18 mouse cellular contexts compared by ENCODE assay signal in genomic region chr2:75072471-75072870, GRCm38 (mm10).
DNase-seq lines count a peak whose midpoint lies in the region; ATAC-seq and TF ChIP-seq lines count a peak whose summit lies in the region.
"Had no signal": no experiment of that assay in that cellular context is flagged by ENCODE, and none has a peak within 500 bp of the region (broad histone marks: within the 10 kb centered on the region; RNA-seq: fewer than 3 reads in every experiment).

No protein-coding gene starts in this region.

- no peak overlapping the region for H3K9ac ChIP-seq in forebrain, embryonic 14.5 days (ENCODE audit: low read length)
- no peak overlapping the region for H3K9ac ChIP-seq in forebrain, embryonic 13.5 days
- no peak overlapping the region for H3K9ac ChIP-seq in kidney, embryonic 14.5 days (ENCODE audit: low read depth, low read length)
- H3K9ac ChIP-seq: embryonic facial prominence, embryonic 15.5 days; liver, embryonic 12.5 days; midbrain, embryonic 12.5 days had no signal

- H3K4me1 ChIP-seq in forebrain, embryonic 14.5 days (ENCODE audit: control insufficient read depth, insufficient read depth, low read length), result peaks cover 10% of the 10 kb centered on the region
- peaks cover 27% of the 10 kb centered on the region for H3K4me1 ChIP-seq in forebrain, embryonic 13.5 days
- 0 out of 2 replicates have a peak, but pooled peaks cover 4% of the 10 kb centered on the region for H3K4me1 ChIP-seq in kidney, embryonic 14.5 days (ENCODE audit: control insufficient read depth, insufficient read depth, low read length)
- H3K4me1 ChIP-seq in kidney, adult 2 months (ENCODE audit: control insufficient read depth, insufficient read depth, low read length), result no peaks in the 10 kb centered on the region
- H3K4me1 ChIP-seq in spleen, adult 2 months (ENCODE audit: control insufficient read depth, insufficient read depth, insufficient read length), result no peaks in the 10 kb centered on the region
- H3K4me1 ChIP-seq: liver, embryonic 12.5 days had no signal

- no peak for TF ChIP-seq CTCF in kidney, adult 2 months (conservative IDR thresholded peaks at IDR 0.05; ENCODE audit: insufficient read depth, insufficient read length, low read depth, low read length)
- no peak for TF ChIP-seq CTCF in spleen, adult 2 months (IDR thresholded peaks at IDR 0.05; ENCODE audit: extremely low read depth, insufficient read depth, insufficient read length, insufficient replicate concordance)

- 35% methylated on average over 8 of the region's 8 CpGs for WGBS in forebrain, embryonic 14.5 days
- WGBS in forebrain, embryonic 13.5 days, result 35% methylated on average over 8 of the region's 8 CpGs
- WGBS in kidney, embryonic 14.5 days, result 23% methylated on average over 8 of the region's 8 CpGs
- WGBS in kidney, adult 2 months, result 41% methylated on average over 8 of the region's 8 CpGs
- 10% methylated on average over 8 of the region's 8 CpGs for WGBS in spleen, adult 2 months

- H3K27me3 ChIP-seq in forebrain, embryonic 14.5 days (replicated peaks; ENCODE audit: control insufficient read depth, insufficient read depth, low read length), result no peaks in the 10 kb centered on the region
- H3K27me3 ChIP-seq in forebrain, embryonic 13.5 days, result no peaks in the 10 kb centered on the region
- no peaks in the 10 kb centered on the region for H3K27me3 ChIP-seq in kidney, embryonic 14.5 days (ENCODE audit: control insufficient read depth, insufficient read depth, low read length)
- no peaks in the 10 kb centered on the region for H3K27me3 ChIP-seq in kidney, adult 2 months (replicated peaks; ENCODE audit: control insufficient read depth, insufficient read depth, low read length)
- H3K27me3 ChIP-seq in spleen, adult 2 months (ENCODE audit: control insufficient read depth, insufficient read depth, low read length), result no peaks in the 10 kb centered on the region
- H3K27me3 ChIP-seq: embryonic facial prominence, embryonic 15.5 days; liver, embryonic 12.5 days; midbrain, embryonic 12.5 days had no signal

- no peaks in the 10 kb centered on the region for H3K36me3 ChIP-seq in forebrain, embryonic 14.5 days (ENCODE audit: control insufficient read depth, insufficient read depth, low read length)
- no peaks in the 10 kb centered on the region for H3K36me3 ChIP-seq in forebrain, embryonic 13.5 days (ENCODE audit: poor library complexity, severe bottlenecking)
- no peaks in the 10 kb centered on the region for H3K36me3 ChIP-seq in kidney, embryonic 14.5 days (ENCODE audit: control insufficient read depth, insufficient read depth, low read length)
- H3K36me3 ChIP-seq in kidney, adult 2 months (ENCODE audit: control insufficient read depth, insufficient read depth, low read length), result no peaks in the 10 kb centered on the region
- H3K36me3 ChIP-seq in spleen, adult 2 months (ENCODE audit: control insufficient read depth, insufficient read depth, low read length), result no peaks in the 10 kb centered on the region
- H3K36me3 ChIP-seq: embryonic facial prominence, embryonic 15.5 days; liver, embryonic 12.5 days; midbrain, embryonic 12.5 days had no signal

- H3K4me2 ChIP-seq in forebrain, embryonic 14.5 days (ENCODE audit: low read length), result no peak overlapping the region
- no peak overlapping the region for H3K4me2 ChIP-seq in forebrain, embryonic 13.5 days
- no peak overlapping the region for H3K4me2 ChIP-seq in kidney, embryonic 14.5 days (replicated peaks; ENCODE audit: low read depth, low read length)
- H3K4me2 ChIP-seq: embryonic facial prominence, embryonic 15.5 days; liver, embryonic 12.5 days; midbrain, embryonic 12.5 days had no signal

- no peak overlapping the region for H3K4me3 ChIP-seq in forebrain, embryonic 14.5 days (ENCODE audit: low read depth, low read length)
- H3K4me3 ChIP-seq in forebrain, embryonic 13.5 days, result no peak overlapping the region
- H3K4me3 ChIP-seq in kidney, embryonic 14.5 days (ENCODE audit: low read length), result no peak overlapping the region
- H3K4me3 ChIP-seq in kidney, adult 2 months (ENCODE audit: insufficient read depth, low read depth, low read length), result no peak overlapping the region
- no peak overlapping the region for H3K4me3 ChIP-seq in spleen, adult 2 months (ENCODE audit: extremely low read depth, insufficient read depth, insufficient read length)
- H3K4me3 ChIP-seq: embryonic facial prominence, embryonic 15.5 days; liver, embryonic 12.5 days; midbrain, embryonic 12.5 days had no signal

- DNase-seq in forebrain, embryonic 14.5 days (ENCODE audit: low spot score), result peak; percentile 51
- DNase-seq in kidney, adult 2 months, result no peak
- no peak for DNase-seq in spleen, adult 2 months (ENCODE audit: low read depth in 1 of 2, low spot score in 2 of 2)
- no peak for DNase-seq in spleen, postnatal 4 days (ENCODE audit: low spot score in 2 of 2)
- DNase-seq in thymus, postnatal 4 days, result peak; percentile 48
- no peak for DNase-seq in testis, postnatal 10 days (ENCODE audit: low spot score)
- DNase-seq: adrenal gland, postnatal 25 days; cerebellum, postnatal 14 days; layer of hippocampus, postnatal 36 days; left cerebral cortex, postnatal 4 days; lung, postnatal 14 days; right cerebral cortex, postnatal 25 days had no signal

- 0 out of 2 replicates have a peak overlapping the region, but pooled peaks have one; percentile 4 for H3K27ac ChIP-seq in forebrain, embryonic 14.5 days (ENCODE audit: low read depth, low read length)
- no peak overlapping the region for H3K27ac ChIP-seq in forebrain, embryonic 13.5 days
- peak overlapping the region; percentile 14; the same call in 1 of the 2 replicates for H3K27ac ChIP-seq in kidney, embryonic 14.5 days (ENCODE audit: low read depth, low read length)
- H3K27ac ChIP-seq in kidney, adult 2 months (ENCODE audit: insufficient read depth, low read depth, low read length), result no peak overlapping the region
- H3K27ac ChIP-seq in spleen, adult 2 months (ENCODE audit: insufficient read depth, low read length), result peak overlapping the region; percentile 11; the same call in 1 of the 2 replicates
- H3K27ac ChIP-seq: embryonic facial prominence, embryonic 15.5 days; liver, embryonic 12.5 days had no signal

- no peak for ATAC-seq in forebrain, embryonic 14.5 days
- ATAC-seq in forebrain, embryonic 13.5 days, result no peak
- ATAC-seq in kidney, embryonic 14.5 days (ENCODE audit: low FRiP score, low TSS enrichment), result no peak
- ATAC-seq: intestine, embryonic 16.5 days; liver, embryonic 12.5 days had no signal

- no peaks in the 10 kb centered on the region for H3K9me3 ChIP-seq in forebrain, embryonic 14.5 days (replicated peaks; ENCODE audit: control insufficient read depth, low read length)
- no peaks in the 10 kb centered on the region for H3K9me3 ChIP-seq in forebrain, embryonic 13.5 days (replicated peaks)
- H3K9me3 ChIP-seq in kidney, embryonic 14.5 days (ENCODE audit: control insufficient read depth, low read length), result no peaks in the 10 kb centered on the region
- H3K9me3 ChIP-seq: embryonic facial prominence, embryonic 15.5 days; liver, embryonic 12.5 days; midbrain, embryonic 12.5 days had no signal

- no peak for TF ChIP-seq POLR2A in kidney, adult 2 months (IDR thresholded peaks at IDR 0.05; ENCODE audit: low read depth, low read length)
- no peak for TF ChIP-seq POLR2A in spleen, adult 2 months (IDR thresholded peaks at IDR 0.05; ENCODE audit: low read depth, low read length)

Comparison
In these comparisons a context has a peak if more than half of its experiments do, and no peak if none do; other contexts are left out.
1. H3K27ac ChIP-seq: peak in forebrain, embryonic 14.5 days (single experiment), kidney, embryonic 14.5 days (single experiment) and spleen, adult 2 months (single experiment); none in forebrain, embryonic 13.5 days (single experiment) and kidney, adult 2 months (single experiment).
2. DNase-seq: peak in forebrain, embryonic 14.5 days (single experiment) and thymus, postnatal 4 days (single experiment); none in kidney, adult 2 months (single experiment), spleen, adult 2 months (0 of 2), spleen, postnatal 4 days (0 of 2) and testis, postnatal 10 days (single experiment).